Mouse (Mus musculus): ENCODE measurements around the gene Dcakd. TPM values are rescaled to one million over a fixed set of nuclear protein-coding genes. Genes with fewer than 3 reads are reported as not detected.

Gene Dcakd
- total and polyA plus RNA-seq, 2 experiments from 2014 or later, result 149 to 176 TPM

GRCm38 (mm10) chr11:103035007-103035406 lies 6.9 kb upstream of the Dcakd start:
- no peak for ATAC-seq
- Histone ChIP-seq H3K9me3 (ENCODE audit: low read length) (no peaks in the 10 kb centered on the region), H3K4me3 (ENCODE audit: low read length) (no peak overlapping the region), H3K27ac (no peak overlapping the region), H3K4me2 (ENCODE audit: low read depth, low read length) (no peak overlapping the region), H3K36me3 (ENCODE audit: insufficient read depth, low read length) (0 out of 2 replicates have a peak, but pooled peaks cover 3% of the 10 kb centered on the region), H3K9ac (replicated peaks; ENCODE audit: low read length) (no peak overlapping the region; the same call in 1 of the 2 replicates), H3K27me3 (ENCODE audit: insufficient read depth, low read length) (no peaks in the 10 kb centered on the region), H3K4me1 (ENCODE audit: insufficient read depth, low read length) (no peaks in the 10 kb centered on the region)
- no peak for TF ChIP-seq CTCF (IDR thresholded peaks at IDR 0.05; ENCODE audit: low read depth)
- 89% methylated on average over 6 of the region's 6 CpGs for WGBS
- DNase-seq (ENCODE audit: low spot score), result no peak

- Histone ChIP-seq H3K9me3 (ENCODE audit: low read length) (no peaks in the 10 kb centered on the region), H3K27ac (no peak overlapping the region), H3K4me3 (ENCODE audit: low read length) (no peak overlapping the region), H3K4me1 (ENCODE audit: insufficient read depth, low read length) (peaks cover 5% of the 10 kb centered on the region), H3K27me3 (ENCODE audit: insufficient read depth, low read length) (no peaks in the 10 kb centered on the region), H3K36me3 (ENCODE audit: insufficient read depth, low read length) (no peaks in the 10 kb centered on the region), H3K4me2 (ENCODE audit: low read depth, low read length) (no peak overlapping the region), H3K9ac (replicated peaks; ENCODE audit: low read length) (no peak overlapping the region)
- 85% methylated on average over 3 of the region's 3 CpGs for WGBS
- DNase-seq (ENCODE audit: low spot score) (no peak), ATAC-seq (no peak)
- TF ChIP-seq CTCF (IDR thresholded peaks at IDR 0.05; ENCODE audit: low read depth), result no peak
Observed at GRCm38 (mm10) chr11:103033030-103033429, 4.9 kb upstream of the Dcakd start.

- H3K4me3 ChIP-seq (ENCODE audit: low read length), result peak overlapping the region; percentile 78
- H3K27ac ChIP-seq, result peak overlapping the region; percentile 81
- peak overlapping the region; percentile 88 for H3K4me2 ChIP-seq (ENCODE audit: low read depth, low read length)
- H3K27me3 ChIP-seq (ENCODE audit: insufficient read depth, low read length), result no peaks in the 10 kb centered on the region
- ATAC-seq (peak; percentile 16; the same call in 1 of the 2 replicates), DNase-seq (ENCODE audit: low spot score) (no peak)
- peaks cover 9% of the 10 kb centered on the region for H3K4me1 ChIP-seq (ENCODE audit: insufficient read depth, low read length)
- 15% methylated on average over 8 of the region's 8 CpGs for WGBS
- peak overlapping the region; percentile 63 for H3K9ac ChIP-seq (replicated peaks; ENCODE audit: low read length)
- TF ChIP-seq CTCF (IDR thresholded peaks at IDR 0.05; ENCODE audit: low read depth), result no peak; the same call in 1 of the 2 replicates
- H3K36me3 ChIP-seq (ENCODE audit: insufficient read depth, low read length), result no peaks in the 10 kb centered on the region
- H3K9me3 ChIP-seq (ENCODE audit: low read length), result no peaks in the 10 kb centered on the region
Observed at GRCm38 (mm10) chr11:103027570-103028175, 460 bp downstream of the Dcakd start.

- Histone ChIP-seq H3K4me2 (ENCODE audit: low read depth, low read length) (no peak overlapping the region), H3K36me3 (ENCODE audit: insufficient read depth, low read length) (no peaks in the 10 kb centered on the region), H3K27me3 (ENCODE audit: insufficient read depth, low read length) (no peaks in the 10 kb centered on the region), H3K9ac (replicated peaks; ENCODE audit: low read length) (no peak overlapping the region), H3K9me3 (ENCODE audit: low read length) (no peaks in the 10 kb centered on the region), H3K27ac (no peak overlapping the region), H3K4me3 (ENCODE audit: low read length) (no peak overlapping the region), H3K4me1 (ENCODE audit: insufficient read depth, low read length) (peaks cover 9% of the 10 kb centered on the region)
- WGBS, result 88% methylated on average over 3 of the region's 3 CpGs
- ATAC-seq, result no peak
- DNase-seq (ENCODE audit: low spot score), result no peak
- TF ChIP-seq CTCF (IDR thresholded peaks at IDR 0.05; ENCODE audit: low read depth), result no peak
Observed at GRCm38 (mm10) chr11:103026901-103027300, 1.2 kb downstream of the Dcakd start.

GRCm38 (mm10) chr11:103023974-103024373 lies 4.2 kb downstream of the Dcakd start:
- peaks cover 3% of the 10 kb centered on the region; the same call in 1 of the 2 replicates for H3K4me1 ChIP-seq (ENCODE audit: insufficient read depth, low read length)
- H3K4me2 ChIP-seq (ENCODE audit: low read depth, low read length), result no peak overlapping the region
- TF ChIP-seq CTCF (IDR thresholded peaks at IDR 0.05; ENCODE audit: low read depth), result 0 out of 2 replicates have a peak, but pooled peaks have one; percentile 13
- DNase-seq (ENCODE audit: low spot score) (no peak), ATAC-seq (no peak)
- H3K9me3 ChIP-seq (ENCODE audit: low read length), result no peaks in the 10 kb centered on the region
- 85% methylated on average over 3 of the region's 3 CpGs for WGBS
- no peak overlapping the region for H3K4me3 ChIP-seq (ENCODE audit: low read length)
- no peaks in the 10 kb centered on the region for H3K27me3 ChIP-seq (ENCODE audit: insufficient read depth, low read length)
- no peak overlapping the region for H3K9ac ChIP-seq (replicated peaks; ENCODE audit: low read length)
- H3K36me3 ChIP-seq (ENCODE audit: insufficient read depth, low read length), result no peaks in the 10 kb centered on the region
- no peak overlapping the region for H3K27ac ChIP-seq

- peaks cover 5% of the 10 kb centered on the region; the same call in 1 of the 2 replicates for H3K4me1 ChIP-seq (ENCODE audit: insufficient read depth, low read length)
- no peak overlapping the region for H3K4me3 ChIP-seq (ENCODE audit: low read length)
- no peak overlapping the region for H3K27ac ChIP-seq
- DNase-seq (ENCODE audit: low spot score) (peak; percentile 20), ATAC-seq (no peak)
- no peaks in the 10 kb centered on the region for H3K36me3 ChIP-seq (ENCODE audit: insufficient read depth, low read length)
- H3K9me3 ChIP-seq (ENCODE audit: low read length), result no peaks in the 10 kb centered on the region
- no peak overlapping the region for H3K4me2 ChIP-seq (ENCODE audit: low read depth, low read length)
- 63% methylated on average over 3 of the region's 3 CpGs for WGBS
- H3K9ac ChIP-seq (replicated peaks; ENCODE audit: low read length), result no peak overlapping the region
- TF ChIP-seq CTCF (IDR thresholded peaks at IDR 0.05; ENCODE audit: low read depth), result no peak
- H3K27me3 ChIP-seq (ENCODE audit: insufficient read depth, low read length), result no peaks in the 10 kb centered on the region
Observed at GRCm38 (mm10) chr11:103020713-103021335, 7.3 kb downstream of the Dcakd start.

- no peak overlapping the region for H3K4me2 ChIP-seq (ENCODE audit: low read depth, low read length)
- ATAC-seq (no peak), DNase-seq (ENCODE audit: low spot score) (no peak)
- no peak overlapping the region for H3K27ac ChIP-seq
- no peaks in the 10 kb centered on the region for H3K27me3 ChIP-seq (ENCODE audit: insufficient read depth, low read length)
- no peak for TF ChIP-seq CTCF (IDR thresholded peaks at IDR 0.05; ENCODE audit: low read depth)
- no peaks in the 10 kb centered on the region for H3K36me3 ChIP-seq (ENCODE audit: insufficient read depth, low read length)
- no peak overlapping the region for H3K4me3 ChIP-seq (ENCODE audit: low read length)
- WGBS, result 93% methylated on average over 7 of the region's 7 CpGs
- no peaks in the 10 kb centered on the region for H3K9me3 ChIP-seq (ENCODE audit: low read length)
- H3K9ac ChIP-seq (replicated peaks; ENCODE audit: low read length), result no peak overlapping the region
- H3K4me1 ChIP-seq (ENCODE audit: insufficient read depth, low read length), result peaks cover 7% of the 10 kb centered on the region
Observed at GRCm38 (mm10) chr11:103019325-103019724, 8.8 kb downstream of the Dcakd start.
